Mouse (Mus musculus) intestine, embryonic 14.5 days (tissue): Measurements from ENCODE around the gene Mab21l1. TPM values are rescaled to one million over a fixed set of nuclear protein-coding genes. Genes with fewer than 3 reads are reported as not detected.

ENCODE experiments used
- ATAC-seq: fragments of 200-750 bp; cut with Nextera tagmentation; replicated peaks from 2 replicates; pipeline ENCODE4 v1.8.0; 2017; ENCODE audit warnings: low read depth, moderate number of reproducible peaks, moderate TSS enrichment, moderate library complexity; ENCODE audit not compliant: low FRiP score, low TSS enrichment
- DNase-seq: peaks from one replicate; pipeline ENCODE4 v3.0.0-alpha.2; 2018; ENCODE audit warnings: low spot score
- H3K27ac ChIP-seq: fragments of 300-500 bp; sonication (generic); 2 replicates; pipeline ENCODE4 v1.5.1; 2014; ENCODE audit warnings: low read depth, mild to moderate bottlenecking, control low read depth
- H3K27me3 ChIP-seq: fragments of 300-500 bp; sonication (generic); replicated peaks from 2 replicates; pipeline ENCODE4 v1.6.1; 2014; ENCODE audit warnings: low read length, control low read depth; ENCODE audit not compliant: control insufficient read depth, insufficient read depth
- H3K36me3 ChIP-seq: fragments of 300-500 bp; sonication (generic); 2 replicates; pipeline ENCODE4 v1.6.1; 2014; ENCODE audit warnings: low read length, control low read depth; ENCODE audit not compliant: control insufficient read depth, insufficient read depth
- H3K4me1 ChIP-seq: fragments of 300-500 bp; sonication (generic); replicated peaks from 2 replicates; pipeline ENCODE4 v1.6.1; 2014; ENCODE audit warnings: low read length, control low read depth, mixed read lengths; ENCODE audit not compliant: control insufficient read depth, insufficient read depth
- H3K4me2 ChIP-seq: fragments of 300-500 bp; sonication (generic); 2 replicates; pipeline ENCODE4 v1.6.1; 2014; ENCODE audit warnings: low read length
- H3K4me3 ChIP-seq: fragments of 300-500 bp; sonication (generic); 2 replicates; pipeline ENCODE4 v1.5.1; 2014; ENCODE audit warnings: low read depth, low read length, control low read depth, mixed read lengths
- H3K9ac ChIP-seq: fragments of 300-500 bp; sonication (generic); 2 replicates; pipeline ENCODE4 v1.6.1; 2014; ENCODE audit warnings: mild to moderate bottlenecking, low read length
- H3K9me3 ChIP-seq: fragments of 300-500 bp; sonication (generic); 2 replicates; pipeline ENCODE4 v1.6.1; 2016; ENCODE audit warnings: low read length, control low read depth; ENCODE audit not compliant: control insufficient read depth
- WGBS: fragments of 180-500 bp; shearing (Covaris S2); extraction: QIAGEN DNeasy Blood & Tissue Kit; methylation state at CpG from one replicate; pipeline ENCODE4 v1.1.7; 2014; 5-methylcytosine and 5-hydroxymethylcytosine counted together
- polyA plus RNA-seq: library from polyadenylated mRNA; unstranded; fragments of >200 nt; fragmentation: Nextera tagmentation; extraction: Ambion mirVana; gene quantifications from 2 replicates; pipeline ENCODE4 v1.2.1, GENCODE M21; 2014

Mab21l1 gene
- polyA plus RNA-seq, 1 experiment from 2014 or later = 16.6 TPM

GRCm38 (mm10) chr3:55753872-55754271 lies 28.4 kb upstream of the Mab21l1 start:
- Histone ChIP-seq H3K9me3 (no peaks in the 10 kb centered on the region), H3K27ac (no peak overlapping the region), H3K4me2 (no peak overlapping the region), H3K4me1 (peaks cover 3% of the 10 kb centered on the region; the same call in 1 of the 2 replicates), H3K36me3 (no peaks in the 10 kb centered on the region), H3K27me3 (no peaks in the 10 kb centered on the region), H3K4me3 (no peak overlapping the region), H3K9ac (no peak overlapping the region)
- DNase-seq = no peak
- WGBS = 96% methylated on average over 6 of the region's 6 CpGs
- ATAC-seq = no peak

GRCm38 (mm10) chr3:55754981-55755608 lies 27.2 kb upstream of the Mab21l1 start:
- Histone ChIP-seq H3K9ac (no peak overlapping the region), H3K27me3 (no peaks in the 10 kb centered on the region), H3K36me3 (no peaks in the 10 kb centered on the region), H3K27ac (no peak overlapping the region), H3K4me3 (no peak overlapping the region), H3K9me3 (no peaks in the 10 kb centered on the region), H3K4me2 (no peak overlapping the region), H3K4me1 (peaks cover 3% of the 10 kb centered on the region; the same call in 1 of the 2 replicates)
- ATAC-seq = no peak
- 87% methylated on average over 6 of the region's 6 CpGs for WGBS
- no peak for DNase-seq

- ATAC-seq (no peak), DNase-seq (no peak)
- H3K4me3 ChIP-seq = no peak overlapping the region
- no peak overlapping the region for H3K9ac ChIP-seq
- no peak overlapping the region for H3K27ac ChIP-seq
- no peaks in the 10 kb centered on the region for H3K27me3 ChIP-seq
- 54% methylated on average over 11 of the region's 11 CpGs for WGBS
- no peak overlapping the region for H3K4me2 ChIP-seq
- H3K36me3 ChIP-seq = no peaks in the 10 kb centered on the region
- no peaks in the 10 kb centered on the region for H3K9me3 ChIP-seq
- peaks cover 3% of the 10 kb centered on the region; the same call in 1 of the 2 replicates for H3K4me1 ChIP-seq
These were observed 26.3 kb upstream of the Mab21l1 start for GRCm38 (mm10) chr3:55755805-55756601.

- ATAC-seq (no peak), DNase-seq (no peak)
- Histone ChIP-seq H3K9ac (no peak overlapping the region), H3K27ac (no peak overlapping the region), H3K36me3 (no peaks in the 10 kb centered on the region), H3K4me3 (no peak overlapping the region), H3K4me1 (peaks cover 3% of the 10 kb centered on the region; the same call in 1 of the 2 replicates), H3K9me3 (no peaks in the 10 kb centered on the region), H3K27me3 (no peaks in the 10 kb centered on the region), H3K4me2 (no peak overlapping the region)
- 80% methylated on average over 11 of the region's 11 CpGs for WGBS
These were observed 25.6 kb upstream of the Mab21l1 start for GRCm38 (mm10) chr3:55756602-55757190.

DNA sequence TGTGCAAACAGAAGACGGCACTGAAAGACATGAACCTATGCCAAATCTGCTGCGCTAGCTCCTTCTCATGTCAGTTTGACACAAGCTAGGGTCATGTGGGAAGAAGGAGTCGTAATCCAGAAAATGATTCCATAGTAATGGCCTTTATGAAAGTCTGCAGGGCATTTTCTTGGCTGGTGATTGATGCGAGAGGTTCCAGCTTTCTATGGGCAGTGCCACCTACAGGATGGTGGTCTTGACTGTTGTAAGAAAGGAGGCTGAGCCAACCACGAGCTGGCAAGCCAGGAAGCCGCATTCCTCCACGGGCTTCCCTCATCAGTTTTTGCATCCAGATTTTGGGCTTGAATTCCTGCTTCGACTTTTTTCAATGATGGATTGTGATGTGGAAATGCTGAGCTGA lies 24.0 kb upstream of the Mab21l1 start:
- DNase-seq (no peak), ATAC-seq (no peak)
- 57% methylated on average over 8 of the region's 8 CpGs for WGBS

DNA sequence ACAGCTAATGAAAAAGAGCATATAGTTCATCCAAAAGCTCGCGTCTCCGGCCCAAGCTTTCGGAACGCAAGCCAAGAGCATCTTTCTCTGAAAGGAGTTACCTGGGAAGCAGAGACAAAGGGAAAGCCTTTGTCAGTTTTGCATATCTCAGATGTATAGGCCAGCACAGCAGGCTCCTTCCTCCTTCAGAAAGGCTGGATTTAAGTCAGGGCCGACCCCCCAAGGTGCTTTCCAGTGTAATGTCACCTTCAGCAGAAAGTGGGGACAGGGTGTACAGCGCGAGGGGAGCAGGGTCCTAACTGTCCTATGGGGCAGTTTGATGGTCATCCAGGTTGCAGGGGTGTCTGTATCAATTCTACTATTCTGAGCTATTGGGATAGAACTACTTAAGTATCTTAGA lies 18.7 kb upstream of the Mab21l1 start:
- no peak for ATAC-seq

More for the DNA sequence above, 24.0 kb upstream of the Mab21l1 start:
- H3K9me3 ChIP-seq = no peaks in the 10 kb centered on the region
- H3K9ac ChIP-seq = no peak overlapping the region
- H3K36me3 ChIP-seq = no peaks in the 10 kb centered on the region
- no peak overlapping the region for H3K27ac ChIP-seq
- H3K4me1 ChIP-seq = peaks cover 3% of the 10 kb centered on the region; the same call in 1 of the 2 replicates
- H3K27me3 ChIP-seq = no peaks in the 10 kb centered on the region
- H3K4me2 ChIP-seq = no peak overlapping the region
- H3K4me3 ChIP-seq = no peak overlapping the region

GRCm38 (mm10) chr3:55768654-55769053 lies 13.7 kb upstream of the Mab21l1 start:
- no peak overlapping the region for H3K4me3 ChIP-seq
- ATAC-seq (no peak), DNase-seq (no peak)
- no peak overlapping the region for H3K27ac ChIP-seq
- no peak overlapping the region for H3K9ac ChIP-seq
- H3K4me1 ChIP-seq = no peaks in the 10 kb centered on the region
- 86% methylated on average over 2 of the region's 2 CpGs for WGBS
- no peaks in the 10 kb centered on the region for H3K27me3 ChIP-seq
- no peaks in the 10 kb centered on the region for H3K36me3 ChIP-seq
- H3K9me3 ChIP-seq = no peaks in the 10 kb centered on the region
- H3K4me2 ChIP-seq = no peak overlapping the region

More for the DNA sequence above, 18.7 kb upstream of the Mab21l1 start:
- no peak overlapping the region for H3K27ac ChIP-seq
- H3K4me2 ChIP-seq = no peak overlapping the region
- WGBS = 57% methylated on average over 8 of the region's 8 CpGs
- no peaks in the 10 kb centered on the region for H3K9me3 ChIP-seq
- H3K36me3 ChIP-seq = no peaks in the 10 kb centered on the region
- no peak for DNase-seq
- no peak overlapping the region for H3K4me3 ChIP-seq
- H3K27me3 ChIP-seq = no peaks in the 10 kb centered on the region
- no peaks in the 10 kb centered on the region for H3K4me1 ChIP-seq
- no peak overlapping the region for H3K9ac ChIP-seq

- Histone ChIP-seq H3K27me3 (no peaks in the 10 kb centered on the region), H3K9ac (no peak overlapping the region), H3K27ac (no peak overlapping the region), H3K9me3 (no peaks in the 10 kb centered on the region), H3K36me3 (no peaks in the 10 kb centered on the region), H3K4me2 (no peak overlapping the region), H3K4me3 (no peak overlapping the region), H3K4me1 (no peaks in the 10 kb centered on the region)
- DNase-seq = no peak
- no peak for ATAC-seq
- WGBS = 70% methylated on average over 2 of the region's 2 CpGs
These were observed 13.0 kb upstream of the Mab21l1 start for GRCm38 (mm10) chr3:55769308-55769707.
